Mouse (Mus musculus) thymus, adult 18-20 months (tissue): ENCODE data around the gene Gm11361.

Experiments
- DNase-seq, 2 experiments: peaks; one replicate each; pipeline ENCODE4 v3.0.0; 2022; ENCODE audit warnings: mixed read lengths in 2 of 2

Gm11361 gene

GRCm38 (mm10) chr13:28257228-28257627, at the start of gene Gm11361:
Gene Gm11361 (plus strand): TSS chr13:28257528.
- DNase-seq = no peak

- no peak for DNase-seq
These were observed 7.1 kb downstream of the Gm11361 start for GRCm38 (mm10) chr13:28264399-28264798.

- no peak for DNase-seq
These were observed 30.0 kb downstream of the Gm11361 start for GRCm38 (mm10) chr13:28287368-28287767.

GRCm38 (mm10) chr13:28294272-28294671, 36.9 kb downstream of the Gm11361 start:
- DNase-seq = no peak

GRCm38 (mm10) chr13:28294757-28295361, 37.5 kb downstream of the Gm11361 start:
- DNase-seq = no peak

GRCm38 (mm10) chr13:28295492-28295891, 38.2 kb downstream of the Gm11361 start:
- no peak for DNase-seq

- DNase-seq = no peak
These were observed 39.8 kb downstream of the Gm11361 start for GRCm38 (mm10) chr13:28297098-28297497.

GRCm38 (mm10) chr13:28297577-28297976, 40.2 kb downstream of the Gm11361 start:
- DNase-seq = no peak
